Mouse (Mus musculus): ENCODE measurements at regions not wholly inside any gene's neighbourhood (a gene's known extent, or its start where the extent isn't known, plus 50 kb on each side); places are given as distances from the start of the nearest gene placed in this dataset.

DNA sequence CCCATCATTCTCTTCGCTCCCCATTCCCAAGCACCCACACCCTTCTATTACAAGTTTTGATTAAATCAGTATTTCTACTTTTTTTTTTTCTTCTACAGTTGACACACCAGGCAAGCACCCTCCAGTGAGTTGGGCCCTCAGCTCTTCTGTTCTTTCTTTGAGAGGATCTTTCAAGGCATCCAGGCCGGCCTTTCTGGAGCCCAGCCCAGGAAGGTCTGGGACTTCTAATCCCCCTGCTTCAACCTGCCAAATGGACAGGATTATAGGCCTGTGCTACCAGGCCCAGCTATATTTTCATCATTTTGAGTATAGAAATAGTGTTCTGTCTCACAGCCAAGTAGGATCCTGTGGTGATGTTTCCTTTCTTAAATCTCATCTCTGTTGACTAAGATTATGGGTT lies 94.0 kb upstream of the Nebl start:
- WGBS: 79% methylated on average over 2 of the region's 2 CpGs
- Histone ChIP-seq H3K4me3 (ENCODE audit: insufficient read depth, low read depth, low read length) (no peak overlapping the region), H3K4me1 (ENCODE audit: control insufficient read depth, insufficient read depth, low read length) (no peaks in the 10 kb centered on the region), H3K27ac (ENCODE audit: insufficient read depth, low read depth, low read length) (no peak overlapping the region)
- TF ChIP-seq CTCF (IDR thresholded peaks at IDR 0.05; ENCODE audit: insufficient read depth, low read depth, low read length): no peak
- TF ChIP-seq POLR2A (IDR thresholded peaks at IDR 0.05; ENCODE audit: insufficient read depth, low read depth, low read length): no peak

DNA sequence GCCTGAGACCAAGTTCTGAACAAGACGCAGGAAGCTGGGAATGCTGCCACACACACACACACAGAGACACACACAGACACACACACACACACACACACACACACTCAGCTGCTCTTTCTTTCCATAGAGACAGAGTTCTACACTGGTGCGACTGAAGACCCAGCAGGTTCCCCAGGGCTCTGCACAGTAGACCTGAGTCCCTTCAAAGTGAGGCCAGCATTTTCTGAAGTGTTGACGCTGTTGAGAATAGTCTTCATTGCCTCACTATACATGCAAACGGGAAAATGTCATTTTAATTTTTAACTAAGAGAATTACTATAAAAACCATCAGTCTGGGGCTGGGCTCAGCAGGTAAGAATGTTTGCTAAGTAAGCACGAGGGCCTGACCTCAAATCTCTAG lies 92.9 kb upstream of the Nebl start:
- no peak overlapping the region for H3K27ac ChIP-seq (ENCODE audit: insufficient read depth, low read depth, low read length)
- H3K4me3 ChIP-seq (ENCODE audit: insufficient read depth, low read depth, low read length): no peak overlapping the region
- WGBS: 94% methylated on average over 5 of the region's 5 CpGs
- TF ChIP-seq POLR2A (IDR thresholded peaks at IDR 0.05; ENCODE audit: insufficient read depth, low read depth, low read length): no peak
- TF ChIP-seq CTCF (IDR thresholded peaks at IDR 0.05; ENCODE audit: insufficient read depth, low read depth, low read length): no peak
- no peaks in the 10 kb centered on the region for H3K4me1 ChIP-seq (ENCODE audit: control insufficient read depth, insufficient read depth, low read length)

DNA sequence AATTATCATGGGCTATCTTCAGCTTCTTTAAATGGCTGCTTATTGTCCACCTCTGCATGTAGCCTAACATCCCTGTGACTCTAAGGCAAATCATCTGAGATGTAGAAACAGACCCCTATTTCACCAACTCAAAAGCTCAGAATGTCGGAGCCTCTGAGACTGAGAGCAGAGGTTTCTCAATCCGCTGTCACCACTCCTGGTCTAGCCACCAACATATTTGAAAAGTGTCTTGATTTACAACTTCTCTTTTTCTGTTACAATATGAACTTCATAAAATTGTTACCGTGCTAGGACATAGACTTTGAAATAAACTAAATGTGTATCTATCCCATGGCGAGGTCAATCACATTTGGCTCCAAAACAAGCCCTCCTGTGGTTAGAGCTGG lies 91.3 kb upstream of the Nebl start:
- no peaks in the 10 kb centered on the region for H3K4me1 ChIP-seq (ENCODE audit: control insufficient read depth, insufficient read depth, low read length)
- TF ChIP-seq CTCF (IDR thresholded peaks at IDR 0.05; ENCODE audit: insufficient read depth, low read depth, low read length) (no peak), POLR2A (IDR thresholded peaks at IDR 0.05; ENCODE audit: insufficient read depth, low read depth, low read length) (no peak)
- H3K4me3 ChIP-seq (ENCODE audit: insufficient read depth, low read depth, low read length): no peak overlapping the region
- H3K27ac ChIP-seq (ENCODE audit: insufficient read depth, low read depth, low read length): no peak overlapping the region
- 90% methylated on average over 4 of the region's 4 CpGs for WGBS

DNA sequence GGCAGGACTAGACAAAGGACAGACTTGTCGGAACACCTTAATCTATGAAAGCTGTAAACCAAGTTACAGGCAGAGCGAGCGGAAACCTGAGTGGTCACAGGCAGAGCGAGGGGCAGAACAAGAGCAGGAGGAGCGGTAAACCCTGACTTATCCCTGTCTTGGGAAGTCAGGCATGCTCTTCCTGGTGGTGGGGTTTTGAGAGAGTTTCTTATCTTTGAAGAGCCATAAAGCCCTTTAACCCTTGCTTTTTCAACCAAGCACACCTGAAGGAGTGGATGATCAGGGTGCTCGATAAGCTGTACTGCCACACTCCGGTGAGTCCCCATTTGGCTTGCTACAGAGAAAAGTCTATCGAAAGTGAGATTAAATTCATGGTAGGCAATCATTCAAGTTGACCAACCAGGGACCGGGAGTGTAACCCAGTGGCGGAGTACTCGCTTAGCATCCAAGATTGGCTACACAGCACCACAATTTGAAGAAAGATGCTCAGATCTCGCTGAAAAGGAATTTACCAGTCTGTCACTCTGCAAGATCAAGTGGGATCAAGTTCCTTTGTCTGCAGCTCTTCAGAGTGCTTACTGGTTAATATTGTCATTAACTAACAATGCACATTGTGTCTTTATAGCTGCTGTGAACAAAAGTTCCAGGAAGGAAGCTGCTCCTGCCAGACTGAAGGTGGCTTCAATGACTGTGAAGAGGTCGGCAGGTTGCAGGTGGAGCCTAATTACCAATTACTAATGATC lies 90.8 kb upstream of the Nebl start:
- Histone ChIP-seq H3K4me3 (ENCODE audit: insufficient read depth, low read depth, low read length) (no peak overlapping the region), H3K27ac (ENCODE audit: insufficient read depth, low read depth, low read length) (no peak overlapping the region), H3K4me1 (ENCODE audit: control insufficient read depth, insufficient read depth, low read length) (no peaks in the 10 kb centered on the region)
- WGBS: 87% methylated on average over 13 of the region's 13 CpGs
- no peak for TF ChIP-seq POLR2A (IDR thresholded peaks at IDR 0.05; ENCODE audit: insufficient read depth, low read depth, low read length)
- TF ChIP-seq CTCF (IDR thresholded peaks at IDR 0.05; ENCODE audit: insufficient read depth, low read depth, low read length): no peak

DNA sequence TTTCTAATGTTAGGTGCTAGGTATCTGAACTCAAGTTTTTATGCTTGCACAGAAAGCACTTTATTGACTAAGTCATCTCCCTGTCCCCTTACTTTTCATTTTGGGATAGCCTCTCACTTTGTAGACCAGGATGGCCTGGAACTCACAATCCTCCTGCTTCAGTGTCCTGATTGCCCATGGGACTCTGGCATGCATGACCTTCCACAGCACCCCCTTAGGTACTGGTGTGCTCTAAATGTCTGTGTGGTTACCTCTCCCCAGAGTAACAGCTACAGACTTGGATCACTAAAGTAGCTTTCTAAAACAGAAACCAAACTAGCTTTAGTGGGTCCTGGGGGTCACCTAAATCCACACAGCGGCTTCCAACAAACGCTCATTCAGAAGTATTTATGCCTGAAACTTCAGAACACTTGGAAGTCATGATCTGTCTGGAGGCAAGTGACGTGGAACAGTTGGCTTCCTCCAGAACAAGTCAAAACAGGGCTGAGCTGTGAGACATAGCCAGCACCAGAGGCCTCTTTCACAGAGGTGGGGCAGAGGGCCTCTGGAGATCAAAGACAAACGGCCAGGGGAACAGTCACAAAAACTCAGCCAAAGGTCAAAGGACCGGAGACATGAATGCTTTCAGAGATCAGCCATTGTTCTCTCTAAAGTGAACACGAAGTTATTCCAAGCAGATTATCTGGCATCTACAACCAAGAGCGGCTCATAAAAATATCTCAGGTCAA lies 80.8 kb upstream of the Nebl start:
- no peak for TF ChIP-seq POLR2A (IDR thresholded peaks at IDR 0.05; ENCODE audit: insufficient read depth, low read depth, low read length)
- no peak for TF ChIP-seq CTCF (IDR thresholded peaks at IDR 0.05; ENCODE audit: insufficient read depth, low read depth, low read length)
- WGBS: 59% methylated on average over 7 of the region's 7 CpGs
- Histone ChIP-seq H3K27ac (ENCODE audit: insufficient read depth, low read depth, low read length) (0 out of 2 replicates have a peak overlapping the region, but pooled peaks have one; percentile 17), H3K4me1 (ENCODE audit: control insufficient read depth, insufficient read depth, low read length) (no peaks in the 10 kb centered on the region), H3K4me3 (ENCODE audit: insufficient read depth, low read depth, low read length) (no peak overlapping the region)
